Mouse (Mus musculus) spleen, postnatal 4 days (tissue): ENCODE measurements at regions not wholly inside any gene's neighbourhood (a gene's known extent, or its start where the extent isn't known, plus 50 kb on each side); places are given as distances from the start of the nearest gene placed in this dataset.

Source experiments
- DNase-seq, 2 experiments: peaks; one replicate each; pipeline ENCODE4 v3.0.0; 2022; ENCODE audit warnings: low spot score in 2 of 2

DNA sequence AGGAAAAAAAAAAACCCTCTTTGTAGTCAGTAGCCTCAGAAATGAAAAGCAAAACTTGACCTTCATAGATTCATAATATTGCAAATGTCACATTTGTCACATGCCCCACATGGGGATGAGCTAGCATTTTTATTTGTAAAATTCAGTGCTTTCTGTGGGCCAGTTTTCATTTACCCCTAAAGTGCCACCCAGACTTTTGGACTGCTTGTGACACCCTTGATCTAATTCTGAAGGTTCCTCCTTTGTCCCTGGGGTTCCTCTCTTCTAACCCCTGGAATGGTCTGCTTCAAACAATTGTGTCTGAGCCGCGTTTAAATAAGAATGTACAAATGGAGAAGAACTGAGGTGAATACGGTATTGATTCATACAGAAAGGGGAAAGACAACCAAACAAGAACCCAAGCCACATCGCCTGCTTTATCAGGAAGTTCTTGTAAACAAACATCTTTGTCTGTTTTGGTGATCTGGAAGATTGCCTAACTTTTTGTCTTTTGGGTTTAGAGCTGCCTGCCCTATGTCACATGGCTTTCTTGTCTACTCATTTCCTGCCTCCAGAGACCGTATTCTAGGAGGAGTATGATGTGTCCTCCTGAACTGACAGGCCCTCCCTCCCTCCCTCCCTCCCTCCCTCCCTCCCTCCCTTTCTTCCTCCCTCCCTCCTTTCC is 203.1 kb upstream of the Gm9833 start:
- no peak for DNase-seq

DNA sequence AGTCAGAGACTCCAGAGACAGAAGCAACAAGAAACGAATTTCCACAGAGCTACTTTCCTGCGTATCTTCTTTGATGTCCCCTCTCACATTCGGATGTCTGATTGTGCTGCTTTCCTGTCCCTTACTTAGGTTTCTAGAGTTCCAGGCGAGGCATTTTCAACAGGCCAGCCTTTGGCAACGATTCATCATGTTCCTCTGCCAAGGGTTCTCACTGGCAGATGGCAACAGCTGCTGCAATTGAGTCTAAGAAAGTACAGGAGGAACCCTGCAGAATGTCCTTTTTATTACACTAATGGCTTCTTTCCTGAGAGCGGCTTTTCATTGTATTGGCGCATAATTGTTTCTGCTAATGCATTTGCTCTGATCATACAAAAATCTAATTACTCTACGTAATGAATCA is 202.3 kb upstream of the Gm9833 start:
- DNase-seq: no peak

- no peak for DNase-seq
Measured at GRCm38 (mm10) chr3:9886077-9886476, 201.8 kb upstream of the Gm9833 start.

- DNase-seq: peak in 1 of 2 experiments; percentile 56
Measured at GRCm38 (mm10) chr3:9886765-9887626, 200.9 kb upstream of the Gm9833 start.

GRCm38 (mm10) chr3:9887627-9887994 is 200.3 kb upstream of the Gm9833 start:
- DNase-seq: no peak

GRCm38 (mm10) chr3:9888051-9888450 is 199.9 kb upstream of the Gm9833 start:
- DNase-seq: no peak

- DNase-seq: no peak
Measured at GRCm38 (mm10) chr3:9892884-9893494, 194.9 kb upstream of the Gm9833 start.

GRCm38 (mm10) chr3:9895396-9896135 is 192.3 kb upstream of the Gm9833 start:
- no peak for DNase-seq

- DNase-seq: no peak
Measured at GRCm38 (mm10) chr3:9896303-9896702, 191.6 kb upstream of the Gm9833 start.

GRCm38 (mm10) chr3:9901663-9902062 is 186.2 kb upstream of the Gm9833 start:
- no peak for DNase-seq

- no peak for DNase-seq
Measured at GRCm38 (mm10) chr3:9913357-9913756, 174.6 kb upstream of the Gm9833 start.

- DNase-seq: no peak
Measured at GRCm38 (mm10) chr3:9916538-9917106, 171.3 kb upstream of the Gm9833 start.

DNA sequence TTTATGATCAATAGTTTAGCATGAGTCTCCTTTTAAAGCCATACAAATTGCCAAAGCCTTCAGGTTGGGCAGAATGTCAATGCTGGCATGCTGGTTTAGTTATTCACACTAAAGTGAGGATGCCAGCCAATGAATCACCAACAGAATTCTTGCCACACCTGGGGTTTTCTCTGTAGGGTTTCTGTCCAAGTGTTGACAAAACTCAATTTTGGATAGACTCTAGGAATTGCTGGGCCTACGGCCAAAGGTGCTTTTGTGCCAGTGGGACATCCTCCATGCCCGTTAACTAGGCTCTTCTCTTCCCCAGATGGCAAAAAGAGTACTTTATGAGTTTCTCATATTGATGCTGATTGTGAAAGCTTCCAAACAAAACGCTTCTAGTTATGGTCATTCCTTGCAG is 167.6 kb upstream of the Gm9833 start:
- no peak for DNase-seq

DNA sequence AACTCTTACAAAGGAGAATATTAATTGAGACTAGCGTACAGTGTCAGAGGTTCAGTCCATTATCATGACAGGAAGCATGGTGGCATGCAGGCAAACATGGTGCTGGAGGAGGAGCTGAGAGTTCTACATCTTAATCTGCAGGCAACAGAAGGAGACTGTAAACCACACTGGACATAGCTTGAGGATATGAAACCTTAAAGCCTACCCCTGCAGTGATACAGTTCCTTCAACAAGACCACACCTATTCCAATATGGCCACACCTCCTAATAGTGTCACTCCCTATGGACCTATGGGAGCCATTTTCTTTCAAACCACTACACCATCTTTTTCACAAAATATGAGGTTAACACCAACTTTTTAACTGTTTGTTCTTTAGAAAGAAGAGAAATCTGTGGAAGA is 166.2 kb upstream of the Gm9833 start:
- DNase-seq: no peak

DNA sequence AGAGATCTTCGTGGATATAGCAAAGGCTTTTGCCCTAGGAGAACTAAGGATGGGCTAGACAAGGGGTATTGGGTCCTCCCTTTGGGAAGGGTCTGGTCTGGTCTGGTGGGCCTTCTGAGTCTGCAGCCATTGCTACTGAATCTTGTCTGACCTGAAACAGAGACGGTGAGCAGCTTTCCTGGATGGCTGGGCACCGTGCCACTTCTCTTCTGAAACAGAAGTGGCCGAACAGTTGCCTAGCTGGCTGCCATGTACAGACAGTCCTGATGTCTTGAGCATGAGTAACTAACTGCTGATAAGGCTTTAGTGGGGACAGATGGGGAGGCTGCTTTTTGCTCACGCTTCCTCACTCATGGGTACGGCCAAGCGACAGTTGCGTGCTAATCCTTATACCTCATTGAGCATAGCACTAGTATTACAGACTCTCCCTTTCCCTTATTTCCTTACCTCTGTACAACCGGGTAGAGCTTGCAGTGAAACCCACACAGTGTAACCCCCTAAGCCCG is 165.3 kb upstream of the Gm9833 start:
- DNase-seq: no peak

- DNase-seq: no peak
Measured at GRCm38 (mm10) chr3:9924630-9925029, 163.3 kb upstream of the Gm9833 start.

GRCm38 (mm10) chr3:9936853-9937441 is 151.0 kb upstream of the Gm9833 start:
- DNase-seq: no peak

- peak in 1 of 2 experiments; percentile 20 for DNase-seq
Measured at GRCm38 (mm10) chr3:9938651-9939050, 149.3 kb upstream of the Gm9833 start.

DNA sequence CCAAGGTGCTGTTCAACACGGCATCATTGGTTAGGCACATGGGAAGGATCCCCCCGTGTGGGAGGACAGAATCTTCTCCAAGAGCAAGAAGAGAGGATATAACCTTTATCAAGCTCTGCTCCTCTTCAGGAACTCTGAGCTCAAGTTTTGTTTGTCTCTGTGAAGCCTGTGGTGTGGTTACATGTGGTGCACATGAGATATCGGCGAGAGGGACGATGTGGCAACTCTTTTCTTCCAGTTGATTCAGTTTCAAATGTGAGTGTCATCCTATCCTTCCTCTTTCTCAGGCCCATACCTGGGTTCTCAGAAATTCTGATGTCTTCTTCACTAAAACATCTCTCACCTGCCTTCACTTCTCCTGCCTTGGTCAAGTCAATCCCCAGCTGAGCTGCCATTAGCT is 145.3 kb upstream of the Gm9833 start:
- DNase-seq: no peak

DNA sequence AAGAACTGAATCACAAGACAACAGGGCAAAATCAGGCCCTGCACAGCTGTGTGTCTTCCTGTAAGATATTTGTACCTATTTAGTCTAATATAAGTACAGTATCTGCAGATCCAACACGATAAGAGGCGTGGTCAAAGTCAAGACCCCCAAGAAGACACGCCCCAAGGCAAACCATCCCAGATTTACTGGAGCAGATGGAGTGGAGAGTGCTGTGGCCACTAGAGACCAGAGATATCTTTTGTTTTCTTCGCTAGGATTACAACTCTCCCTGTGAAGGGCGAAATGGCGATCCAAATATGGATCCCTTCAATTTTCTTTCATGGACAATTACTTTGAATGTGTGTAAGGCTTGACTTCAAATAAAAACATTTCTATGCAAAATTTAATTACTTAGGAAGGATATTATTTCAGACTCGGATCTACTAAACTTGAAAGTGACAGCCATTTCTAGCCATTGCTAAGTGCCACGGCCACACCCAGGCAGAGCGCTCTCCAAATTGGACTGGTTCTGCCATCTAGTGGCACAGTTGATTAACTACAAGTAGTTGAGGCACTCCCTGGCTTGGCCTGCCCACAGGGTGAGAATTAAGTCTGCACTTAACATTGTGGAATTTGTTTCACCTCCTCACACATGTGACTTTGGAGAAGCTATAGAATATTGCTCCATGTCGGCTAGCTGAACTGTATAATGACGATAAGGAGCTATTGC is 140.4 kb upstream of the Gm9833 start:
- DNase-seq: peak; percentile 60 to 76

- no peak for DNase-seq
Measured at GRCm38 (mm10) chr3:9948114-9948513, 139.8 kb upstream of the Gm9833 start.
